Mouse (Mus musculus): ENCODE data around the gene Ralgps2.

DNA sequence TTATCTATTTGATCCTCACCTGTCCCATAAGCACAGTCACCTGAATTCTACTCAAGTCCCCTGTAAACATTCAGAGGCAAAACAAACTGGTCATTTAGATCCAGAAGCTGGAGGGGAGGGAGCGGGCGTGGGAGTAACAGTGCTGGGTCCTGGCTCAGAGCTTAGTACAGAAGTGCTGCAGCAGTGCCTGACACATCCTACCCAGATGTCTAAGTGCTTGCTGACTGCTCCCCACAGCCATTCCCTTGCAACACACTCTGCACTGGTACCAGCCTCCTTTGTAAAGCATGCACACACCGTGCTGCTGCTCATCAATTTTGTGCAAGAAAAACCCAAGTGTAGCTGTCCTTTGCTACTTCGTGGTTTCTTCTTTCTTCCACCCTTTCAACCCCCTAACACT lies 92.3 kb downstream of the Ralgps2 start:
- TF ChIP-seq EP300 (IDR thresholded peaks at IDR 0.05; ENCODE audit: low read depth) (no peak), CTCF (IDR thresholded peaks at IDR 0.05; ENCODE audit: low read depth) (no peak)
